Mouse (Mus musculus): ENCODE data around the gene Cd4.

Gene Cd4

DNA sequence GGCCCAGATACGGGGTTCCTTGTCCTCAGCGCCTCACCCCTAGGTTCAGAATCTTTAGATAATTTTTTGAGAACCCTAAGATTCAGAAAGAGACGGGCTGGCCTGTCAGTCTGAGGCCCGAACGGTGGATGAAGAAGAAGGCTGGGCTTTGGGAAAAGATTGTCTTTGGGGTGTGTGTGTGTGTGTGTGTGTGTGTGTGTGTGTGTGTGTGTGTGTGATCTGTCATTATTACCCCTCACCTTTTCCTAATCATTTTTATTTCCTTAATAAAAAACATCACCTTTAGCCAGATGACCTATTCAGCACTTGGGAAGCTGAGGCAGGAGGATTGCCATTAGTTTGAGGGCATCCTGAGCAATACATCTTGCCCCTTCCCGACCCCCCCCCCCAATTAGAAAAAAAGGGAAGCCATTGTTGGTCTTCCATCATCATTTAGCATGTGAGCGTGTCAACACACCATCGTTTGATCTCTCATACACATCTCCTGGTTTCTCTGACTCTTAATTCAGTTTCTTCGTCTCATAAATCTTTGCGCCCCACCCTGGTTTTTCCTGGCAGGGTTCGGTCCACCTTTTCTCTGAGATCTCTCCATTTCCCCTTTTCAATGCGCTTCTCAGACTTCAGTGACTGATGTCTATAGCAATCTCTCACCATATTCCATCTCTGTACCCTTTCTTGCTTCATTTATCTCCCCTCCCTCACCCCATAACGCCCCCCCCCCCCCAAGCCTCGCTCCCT lies 31.0 kb upstream of the Cd4 start:
- ChIA-PET CTCF (interaction anchor here in 3 of 4 experiments (0.6 to 6.2 kb wide), 8 partner anchors 10 to 72 kb away, joined by 3 to 53 read pairs (median 10); partner anchors contain the start of gene Mlf2 (in 2 of the 3)), POLR2A (interaction anchor here in 3 of 4 experiments (0.5 to 21.9 kb wide), 27 partner anchors 9 to 411 kb away, joined by 3 to 455 read pairs (median 9); partner anchors contain the start of genes Mlf2 (in 3 of the 3), Cdca3 (in 2 of the 3), Usp5 (in 2 of the 3) and Cops7a (in 1 of the 3))

DNA sequence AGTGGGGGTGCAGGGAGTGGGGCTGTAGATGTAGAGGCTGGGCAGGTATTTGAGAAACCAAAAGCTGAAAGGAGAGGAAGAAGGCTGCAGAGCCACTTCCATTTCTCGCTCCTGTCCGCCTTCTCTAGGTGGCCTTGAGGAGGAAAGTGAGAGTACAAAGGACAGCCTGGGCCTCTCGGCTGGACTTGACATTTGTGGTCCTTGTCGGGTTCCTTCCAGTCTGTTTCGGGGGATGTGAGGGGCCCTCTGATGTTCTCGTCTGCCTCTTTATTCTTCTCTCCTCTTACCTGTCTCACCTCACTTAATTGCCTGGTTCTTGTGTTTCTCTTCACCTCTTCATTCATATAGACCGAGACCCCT lies 30.3 kb upstream of the Cd4 start:
- POLR2A ChIA-PET = interaction anchor here in 3 of 4 experiments (0.6 to 21.9 kb wide), 36 partner anchors 7 to 341 kb away, joined by 3 to 455 read pairs (median 5); partner anchors contain the start of genes Cdca3 (in 3 of the 3), Mlf2 (in 3 of the 3), Usp5 (in 3 of the 3) and Cops7a (in 1 of the 3)
- CTCF ChIA-PET = interaction anchor here in 3 of 4 experiments (0.6 to 6.2 kb wide), 11 partner anchors 9 to 135 kb away, joined by 3 to 53 read pairs (median 7); partner anchors contain the start of gene Mlf2 (in 3 of the 3)

- ChIA-PET CTCF (interaction anchor here (0.6 to 6.2 kb wide), 12 partner anchors 8 to 1860 kb away, joined by 3 to 53 read pairs (median 7); partner anchors contain the start of gene Mlf2 (in 3 of the 4)), POLR2A (interaction anchor here (0.6 to 21.9 kb wide), 45 partner anchors 7 to 342 kb away, joined by 3 to 455 read pairs (median 5); partner anchors contain the start of genes Cdca3 (in 3 of the 4), Mlf2 (in 3 of the 4), Usp5 (in 3 of the 4) and Grcc10 (in 2 of the 4))
Observed at GRCm38 (mm10) chr6:124917518-124918330, 29.7 kb upstream of the Cd4 start.

DNA sequence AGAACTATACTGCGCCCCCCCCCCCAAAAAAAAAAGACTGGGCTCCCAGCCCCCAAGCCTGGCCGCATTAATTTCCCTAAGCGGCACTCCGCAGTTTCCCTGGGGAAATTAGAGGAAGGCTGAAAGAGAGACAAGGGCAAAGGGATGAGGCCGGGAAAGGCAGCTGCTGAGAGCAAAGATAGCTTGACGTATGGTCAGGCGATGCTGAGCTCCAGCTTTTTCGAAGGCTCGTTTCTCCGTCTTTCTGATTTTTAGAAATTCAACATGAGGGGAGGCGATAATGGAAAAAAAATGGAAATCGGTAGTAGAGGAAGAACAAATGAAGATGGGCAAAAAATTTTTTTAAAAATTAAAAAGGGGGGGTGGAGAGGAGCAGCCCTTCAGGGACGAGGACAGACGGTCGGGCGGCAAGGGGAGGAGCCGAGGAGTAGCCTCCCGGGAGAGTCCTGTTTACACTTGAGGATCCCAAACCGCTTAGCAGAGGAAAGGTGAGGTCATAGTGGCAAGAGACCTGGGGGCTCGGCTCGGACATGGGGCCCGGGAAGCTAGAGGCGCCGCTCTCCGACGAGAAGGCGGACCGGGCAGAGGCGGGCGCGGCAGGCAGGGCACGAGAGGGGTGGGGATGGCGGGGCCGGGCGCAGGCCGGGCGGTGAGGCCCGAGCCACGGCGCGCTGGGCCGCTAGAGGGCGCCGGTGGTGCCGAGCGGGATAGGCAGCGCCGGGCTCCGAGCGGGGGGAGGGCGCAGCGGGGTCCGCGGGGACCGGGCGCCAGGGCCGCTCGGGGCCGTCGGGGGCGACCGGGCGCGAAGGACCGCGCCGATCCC lies 28.9 kb upstream of the Cd4 start:
- ChIA-PET CTCF (interaction anchor here (0.6 to 6.2 kb wide), 26 partner anchors 8 to 1861 kb away, joined by 3 to 53 read pairs (median 4); partner anchors contain the start of gene Mlf2 (in 3 of the 4)), POLR2A (interaction anchor here (0.5 to 21.9 kb wide), 55 partner anchors 8 to 571 kb away, joined by 3 to 455 read pairs (median 4); partner anchors contain the start of genes Mlf2 (in 3 of the 4), Cdca3 (in 2 of the 4), Cops7a (in 2 of the 4) and Grcc10 (in 2 of the 4))

DNA sequence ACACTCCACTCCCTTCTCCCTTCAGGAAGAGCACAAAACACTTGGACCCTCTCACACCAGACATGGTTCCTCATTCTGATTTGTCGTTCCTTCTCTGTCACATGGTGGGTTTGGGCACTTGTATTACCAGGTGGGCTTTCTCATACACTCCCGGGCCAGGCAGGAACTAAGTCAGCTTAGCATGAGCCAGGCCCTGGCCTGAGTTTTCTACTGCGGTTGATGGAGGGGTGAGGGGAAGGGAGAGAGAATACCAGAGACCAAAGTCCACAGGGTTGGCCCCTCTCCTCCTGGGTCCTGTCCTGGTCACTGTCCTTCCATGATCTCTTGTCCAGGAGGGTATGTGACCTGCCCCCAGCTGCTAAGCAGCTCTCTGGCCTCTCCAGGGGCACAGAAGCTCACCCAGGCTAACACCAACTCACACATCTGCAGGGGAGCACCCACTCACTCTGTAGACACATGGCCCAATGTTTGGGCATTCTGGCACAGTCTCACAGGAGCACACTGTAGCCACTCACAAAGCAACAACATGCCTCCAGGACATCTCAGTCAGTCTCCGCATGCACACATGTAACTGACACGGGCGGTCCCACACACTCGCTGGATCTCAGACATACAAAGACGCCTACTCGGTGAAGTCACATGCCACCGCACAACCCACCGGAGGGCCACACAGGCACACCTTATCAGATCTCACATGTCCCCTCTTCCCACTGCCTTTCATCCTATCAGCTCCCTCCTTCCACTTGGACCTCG lies 28.1 kb upstream of the Cd4 start:
- ChIA-PET POLR2A (interaction anchor here (0.6 to 21.9 kb wide), 37 partner anchors 8 to 517 kb away, joined by 3 to 455 read pairs (median 5); partner anchors contain the start of genes Mlf2 (in 3 of the 4), Cdca3 (in 2 of the 4), Pianp (in 2 of the 4) and Usp5 (in 2 of the 4)), CTCF (interaction anchor here (0.6 to 6.2 kb wide), 18 partner anchors 8 to 453 kb away, joined by 3 to 53 read pairs (median 4); partner anchors contain the start of gene Mlf2 (in 3 of the 4))

DNA sequence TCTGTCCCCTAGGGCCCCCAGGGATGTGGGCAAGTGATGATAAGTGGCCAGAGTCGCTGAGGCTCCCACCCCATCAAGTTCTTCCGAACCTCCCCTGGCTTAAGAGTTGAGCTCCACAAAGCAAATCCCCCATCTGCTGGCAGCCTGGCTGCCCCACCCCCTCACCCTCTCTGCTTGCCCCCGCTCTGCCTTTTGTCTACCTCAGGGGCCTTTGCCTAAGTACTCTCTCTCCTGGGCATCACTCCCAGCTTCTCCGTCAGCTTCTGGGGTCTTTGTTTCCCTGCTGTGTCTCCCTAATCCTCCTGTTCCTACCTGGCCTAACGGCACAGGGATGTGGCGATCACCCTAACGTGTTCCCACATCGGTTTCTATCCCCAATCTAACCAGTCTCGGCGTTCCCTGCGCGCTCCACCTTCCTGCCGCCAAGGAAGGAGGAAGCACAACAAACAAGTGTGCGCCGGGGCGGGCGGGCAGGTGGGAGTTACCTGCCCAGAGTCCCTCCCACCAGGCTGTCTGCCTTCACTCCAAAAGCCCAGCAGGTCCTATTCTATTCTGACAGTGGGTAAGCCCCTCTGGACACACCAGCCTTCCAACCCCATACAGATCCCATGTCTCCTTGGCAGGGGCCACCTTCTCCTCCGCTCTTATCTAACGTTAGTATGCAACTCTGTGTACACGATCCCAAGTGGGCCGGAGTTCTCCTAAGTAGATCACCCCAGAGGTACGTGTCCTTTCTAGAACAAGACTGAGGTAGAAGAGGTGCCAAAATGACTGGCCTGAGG lies 27.3 kb upstream of the Cd4 start:
- CTCF ChIA-PET = interaction anchor here in 3 of 4 experiments (0.6 to 6.2 kb wide), 10 partner anchors 10 to 148 kb away, joined by 3 to 53 read pairs (median 4); partner anchors contain the start of gene Mlf2 (in 2 of the 3)
- POLR2A ChIA-PET = interaction anchor here (0.6 to 21.9 kb wide), 25 partner anchors 7 to 460 kb away, joined by 3 to 455 read pairs (median 4); partner anchors contain the start of genes Mlf2 (in 3 of the 4), P3h3 (in 1 of the 4) and Ptms (in 1 of the 4)

- ChIA-PET CTCF (interaction anchor here in 3 of 4 experiments (0.8 to 6.2 kb wide), 6 partner anchors 10 to 149 kb away, joined by 3 to 53 read pairs (median 4); partner anchors contain the start of gene Mlf2 (in 1 of the 3)), POLR2A (interaction anchor here (0.9 to 21.9 kb wide), 22 partner anchors 8 to 174 kb away, joined by 3 to 455 read pairs (median 4); partner anchors contain the start of genes Mlf2 (in 3 of the 4), P3h3 (in 1 of the 4), Ptms (in 1 of the 4) and Spsb2 (in 1 of the 4))
Observed at GRCm38 (mm10) chr6:124914511-124914910, 26.5 kb upstream of the Cd4 start.

DNA sequence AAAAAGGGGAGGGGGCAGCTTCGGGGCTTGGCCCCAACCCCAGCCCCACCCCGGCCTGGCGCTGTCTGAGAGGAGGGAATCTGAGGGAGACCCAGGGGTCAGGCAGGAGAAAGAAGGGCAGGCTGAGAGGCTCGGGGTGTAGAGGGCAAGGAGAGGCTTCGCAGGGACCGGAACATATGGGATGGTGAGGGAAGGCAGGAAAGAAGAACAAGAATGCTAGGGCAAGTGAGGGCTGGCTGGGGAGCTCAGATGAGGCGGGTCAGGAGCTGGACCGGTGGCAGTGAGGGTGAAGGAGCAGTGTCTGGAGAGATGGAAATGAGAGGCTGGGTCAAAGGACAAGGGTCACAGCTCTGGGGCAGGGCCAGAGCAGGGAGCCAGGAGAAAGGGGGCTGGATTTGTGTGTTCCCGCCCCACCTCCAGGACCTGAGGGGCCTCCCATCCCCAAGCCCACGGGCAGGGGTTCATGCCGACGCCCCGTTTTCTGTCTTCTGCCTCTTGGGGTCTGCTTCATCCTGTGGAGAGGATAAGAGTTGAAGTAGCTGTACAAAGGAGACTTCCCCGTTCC lies 25.8 kb upstream of the Cd4 start:
- CTCF ChIA-PET = interaction anchor here (0.5 to 6.2 kb wide), 9 partner anchors 9 to 67 kb away, joined by 3 to 53 read pairs (median 4); partner anchors contain the start of gene Mlf2 (in 1 of the 4)
- POLR2A ChIA-PET = interaction anchor here (0.6 to 21.9 kb wide), 32 partner anchors 8 to 174 kb away, joined by 3 to 455 read pairs (median 4); partner anchors contain the start of genes Mlf2 (in 3 of the 4), Grcc10 (in 2 of the 4), P3h3 (in 1 of the 4) and Pianp (in 1 of the 4)

- POLR2A ChIA-PET = interaction anchor here (0.6 to 21.9 kb wide), 26 partner anchors 8 to 172 kb away, joined by 3 to 455 read pairs (median 4); partner anchors contain the start of genes Mlf2 (in 3 of the 4), Grcc10 (in 2 of the 4), Cops7a (in 1 of the 4) and Pianp (in 1 of the 4)
- CTCF ChIA-PET = interaction anchor here (0.5 to 6.2 kb wide), 7 partner anchors 9 to 57 kb away, joined by 3 to 53 read pairs (median 9); partner anchors contain the start of gene Mlf2 (in 1 of the 4)
Observed at GRCm38 (mm10) chr6:124913214-124913613, 25.2 kb upstream of the Cd4 start.

DNA sequence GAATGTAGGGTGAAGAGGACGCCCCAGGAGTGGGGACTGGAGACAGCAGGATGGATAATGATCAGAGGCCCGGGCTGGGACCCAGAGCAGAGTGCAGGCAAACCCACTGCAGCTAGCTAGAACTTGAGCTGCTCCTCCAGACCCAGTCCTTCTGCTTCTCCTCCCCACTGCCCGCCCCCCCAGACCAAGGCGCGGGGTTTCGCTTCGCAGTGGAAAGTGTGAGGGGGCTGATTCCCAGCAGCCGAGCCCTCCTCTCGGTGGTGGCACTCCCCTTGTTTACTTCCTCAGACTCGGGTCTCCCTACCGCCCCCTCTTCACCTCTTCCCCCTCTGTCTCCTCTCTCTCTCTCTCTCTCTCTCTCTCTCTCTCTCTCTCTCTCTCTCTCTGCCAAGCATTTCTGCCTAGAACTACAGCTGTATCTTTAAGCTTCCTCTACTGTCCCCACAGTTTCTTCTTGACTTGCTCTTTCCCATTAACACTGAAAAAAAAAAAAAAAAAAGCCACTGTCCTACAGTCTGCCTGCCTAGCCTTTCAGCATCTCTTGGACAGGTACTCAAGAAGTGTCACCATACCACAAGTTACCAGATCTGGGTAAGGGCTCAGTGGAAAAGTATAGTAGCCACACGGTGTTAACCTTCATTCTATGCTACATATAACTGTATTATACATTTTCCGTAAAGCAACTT lies 23.7 kb upstream of the Cd4 start, which contains the start of gene Lag3:
Gene Lag3 (minus strand): TSS at position 173 of the 686 bp plus-strand sequence.
- POLR2A ChIA-PET = interaction anchor here in 2 of 4 experiments (0.6 to 21.9 kb wide), 13 partner anchors 9 to 280 kb away, joined by 3 to 455 read pairs (median 4); partner anchors contain the start of genes Mlf2 (in 2 of the 2), Mrpl51 (in 1 of the 2), Ncapd2 (in 1 of the 2) and Pianp (in 1 of the 2)
- CTCF ChIA-PET = interaction anchor here in 3 of 4 experiments (0.6 to 2.3 kb wide), 5 partner anchors 8 to 738 kb away, joined by 3 to 18 read pairs (median 4); partner anchors contain the start of gene Mlf2 (in 2 of the 3)

- POLR2A ChIA-PET = interaction anchor here (0.7 to 21.9 kb wide), 25 partner anchors 8 to 587 kb away, joined by 3 to 455 read pairs (median 4); partner anchors contain the start of genes Mlf2 (in 3 of the 4), Grcc10 (in 2 of the 4), Cdca3 (in 1 of the 4) and Mrpl51 (in 1 of the 4)
- CTCF ChIA-PET = interaction anchor here in 3 of 4 experiments (0.7 to 2.7 kb wide), 10 partner anchors 8 to 258 kb away, joined by 3 to 18 read pairs (median 6); partner anchors contain the start of gene Mlf2 (in 2 of the 3)
Observed at GRCm38 (mm10) chr6:124910032-124910431, 22.0 kb upstream of the Cd4 start.

DNA sequence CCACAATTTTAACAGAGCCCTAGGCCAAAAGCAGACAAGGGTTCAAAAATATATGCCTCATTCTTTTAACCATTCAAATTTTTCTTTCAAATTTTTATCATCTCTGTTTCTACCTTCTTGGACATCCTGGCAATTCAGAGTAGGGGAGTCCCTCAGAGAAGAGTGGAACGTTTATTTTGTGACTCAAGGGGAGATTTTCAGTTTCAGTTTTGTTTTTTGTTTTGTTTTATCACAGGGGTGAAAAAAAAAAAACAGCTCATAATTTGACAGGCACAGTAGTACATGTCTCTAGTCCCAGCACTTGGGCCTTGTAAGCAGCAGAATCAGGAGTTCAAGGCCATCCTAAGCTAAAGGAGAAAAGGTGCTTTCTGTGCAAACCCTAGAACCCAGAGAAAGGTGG lies 19.7 kb upstream of the Cd4 start:
- ChIA-PET CTCF (interaction anchor here (0.5 to 1.1 kb wide), 6 partner anchors 9 to 76 kb away, joined by 3 to 4 read pairs (median 3); partner anchors contain the start of gene Mlf2 (in 2 of the 4)), POLR2A (interaction anchor here in 2 of 4 experiments (0.6 to 21.9 kb wide), 13 partner anchors 8 to 101 kb away, joined by 3 to 455 read pairs (median 4); partner anchors contain the start of genes Cdca3 (in 1 of the 2), Mlf2 (in 1 of the 2), Ptms (in 1 of the 2) and Usp5 (in 1 of the 2))

Measured in embryonic stem cell, embryonic (primary cell).